Mouse (Mus musculus) liver, adult (tissue): ENCODE results near the gene Tshr.

Experiments
- GATA4 ChIP-seq: IDR thresholded peaks from 2 replicates; pipeline ENCODE4 v1.6.1; 2014; ENCODE audit warnings: mild to moderate bottlenecking, low read length; ENCODE audit not compliant: insufficient replicate concordance

The Tshr gene

DNA sequence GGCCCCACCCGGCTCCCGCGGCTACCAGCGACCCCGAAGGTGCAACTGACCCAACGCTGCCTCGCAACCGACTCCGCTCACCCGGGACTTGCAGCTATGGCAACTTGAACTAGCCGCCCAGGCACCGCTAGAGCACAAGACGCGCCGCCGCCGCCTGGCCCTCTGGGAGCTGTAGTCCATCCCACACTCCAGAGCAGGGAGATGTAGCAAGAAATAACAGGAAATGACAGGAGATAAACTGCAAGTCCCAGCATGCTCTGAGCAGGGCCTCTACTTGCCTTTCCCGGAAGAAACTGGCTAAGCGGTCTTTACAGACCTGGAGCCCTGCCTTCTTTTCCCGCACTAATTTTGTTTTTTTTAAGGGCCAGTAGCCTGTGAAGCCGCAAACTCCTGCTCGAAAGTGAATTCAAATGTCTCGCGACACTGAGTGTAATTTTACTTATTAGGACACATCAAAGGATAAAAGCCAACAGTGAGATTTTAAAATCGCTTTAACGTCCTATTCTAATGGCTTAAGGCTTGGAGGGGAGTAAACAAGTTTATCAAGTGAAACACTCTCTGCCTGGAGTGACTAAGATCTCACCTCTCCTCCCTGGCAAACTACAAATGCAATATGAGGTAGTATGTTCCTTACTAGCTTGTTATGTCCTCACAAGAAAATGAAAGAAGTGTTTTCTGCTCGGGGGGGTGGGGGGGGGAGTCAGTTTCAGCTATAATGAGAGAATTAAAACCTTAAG is at the start of gene Tshr, which contains the start of gene Cep128:
Tshr (plus strand) TSS at position 283 of the 737 bp plus-strand sequence.
Cep128 (minus strand) TSS at position 129 of the 737 bp plus-strand sequence.
- TF ChIP-seq GATA4, result no peak

GRCm38 (mm10) chr12:91353783-91354182 is 30.6 kb upstream of the Tshr start:
- TF ChIP-seq GATA4, result no peak

DNA sequence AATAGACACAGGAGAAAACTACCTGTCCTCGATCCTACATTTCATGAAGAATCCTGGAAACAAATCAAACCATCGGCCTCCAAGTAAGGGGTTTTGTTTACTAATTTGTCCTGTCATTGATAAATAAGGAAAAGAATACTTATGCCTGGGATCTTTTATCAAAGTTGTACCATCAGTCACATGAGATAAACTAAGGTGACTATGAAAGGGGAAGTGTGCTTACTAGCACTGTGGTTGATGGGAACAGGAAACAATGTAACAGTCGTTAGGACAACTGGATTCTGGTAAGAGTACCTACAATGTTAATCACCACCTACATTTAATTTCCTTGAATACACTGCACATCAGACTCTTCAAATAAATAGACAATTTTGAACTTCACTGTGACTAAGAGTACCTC is 15.2 kb upstream of the Tshr start:
- no peak for TF ChIP-seq GATA4

DNA sequence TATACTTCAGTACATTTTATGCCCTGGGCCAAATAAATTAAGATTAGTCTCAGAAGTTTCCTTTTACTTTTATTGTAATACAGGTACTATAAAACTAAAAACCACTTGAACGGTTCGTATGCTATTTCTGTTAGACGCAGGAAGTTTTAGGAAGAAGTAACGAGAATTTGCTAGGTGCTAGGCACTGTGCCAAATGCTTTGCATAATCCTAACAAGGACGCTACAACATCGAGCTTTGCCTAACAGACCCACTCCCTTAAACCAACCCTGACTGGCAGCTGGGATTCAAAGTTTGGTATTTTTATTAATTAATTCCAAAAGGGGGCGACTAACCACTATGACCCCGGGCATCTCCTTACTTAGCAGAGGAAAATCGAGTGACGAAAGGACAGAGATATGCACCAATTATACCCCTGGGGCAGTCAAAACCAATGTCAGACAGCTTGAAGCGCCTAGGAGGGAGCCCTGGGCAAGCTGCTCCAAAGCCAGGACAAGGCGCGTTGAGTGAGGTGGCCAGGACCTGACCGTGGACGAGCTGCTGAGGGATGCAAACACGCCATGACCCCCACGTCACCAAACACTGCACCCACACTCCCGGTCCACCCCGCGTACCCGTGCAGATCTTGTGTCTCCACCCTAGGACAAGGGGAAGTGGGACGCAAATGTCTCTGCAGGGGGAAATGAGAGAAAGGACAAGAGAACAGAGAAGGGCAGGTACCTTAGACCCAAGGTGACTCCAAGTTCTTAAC is 673 bp upstream of the Tshr start:
- TF ChIP-seq GATA4, result no peak

DNA sequence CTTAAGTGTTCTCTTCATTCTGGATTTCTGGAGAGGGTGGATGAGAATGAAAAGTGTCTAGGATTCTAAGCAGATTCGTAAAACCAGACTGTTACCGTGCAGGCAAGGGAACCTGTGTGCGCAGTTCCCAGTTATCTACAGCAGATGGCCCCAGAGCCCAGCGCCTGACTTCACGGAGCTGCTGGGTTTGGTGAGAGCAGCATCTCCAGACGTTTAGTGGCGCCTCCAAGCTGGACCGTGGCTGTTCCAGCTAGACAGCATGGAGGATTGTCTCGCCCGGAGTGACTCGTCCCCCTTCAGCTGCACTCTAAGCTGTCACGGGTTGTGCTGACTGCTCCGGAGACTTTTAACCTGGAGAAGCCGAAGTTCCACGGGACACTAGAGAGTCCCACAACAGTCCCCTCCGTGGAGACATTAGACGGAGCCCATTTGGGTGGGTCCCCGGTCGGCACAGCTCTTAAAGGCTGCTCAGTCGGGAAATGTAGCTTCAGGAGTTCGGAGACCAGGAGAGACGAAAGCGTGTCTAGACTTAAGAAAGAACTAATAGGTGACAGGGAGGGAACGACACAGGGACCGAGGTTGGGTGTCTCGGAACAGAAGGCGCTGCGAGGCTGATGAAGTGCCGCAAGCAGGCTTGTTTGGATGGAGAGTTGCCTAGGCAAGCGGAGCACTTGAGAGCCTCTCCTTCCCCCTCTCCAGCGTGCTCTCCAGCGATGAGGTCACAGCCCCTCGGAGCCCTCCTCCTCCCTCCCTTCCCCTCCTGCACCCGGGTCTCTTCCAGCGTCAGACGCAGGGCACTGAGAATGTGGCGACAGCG is 16.1 kb downstream of the Tshr start:
- TF ChIP-seq GATA4, result no peak

DNA sequence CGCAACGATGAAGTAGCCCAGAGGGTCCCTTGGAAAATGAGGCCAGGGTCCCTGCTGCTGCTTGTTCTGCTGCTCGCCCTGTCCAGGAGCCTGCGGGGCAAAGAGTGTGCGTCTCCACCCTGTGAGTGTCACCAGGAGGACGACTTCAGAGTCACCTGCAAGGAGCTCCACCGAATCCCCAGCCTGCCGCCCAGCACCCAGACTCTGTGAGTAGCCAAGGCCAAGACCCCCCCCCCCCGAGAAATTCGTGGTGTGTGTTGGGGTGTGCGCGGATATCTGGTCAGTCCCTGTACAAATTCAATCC is 16.6 kb downstream of the Tshr start:
- no peak for TF ChIP-seq GATA4

DNA sequence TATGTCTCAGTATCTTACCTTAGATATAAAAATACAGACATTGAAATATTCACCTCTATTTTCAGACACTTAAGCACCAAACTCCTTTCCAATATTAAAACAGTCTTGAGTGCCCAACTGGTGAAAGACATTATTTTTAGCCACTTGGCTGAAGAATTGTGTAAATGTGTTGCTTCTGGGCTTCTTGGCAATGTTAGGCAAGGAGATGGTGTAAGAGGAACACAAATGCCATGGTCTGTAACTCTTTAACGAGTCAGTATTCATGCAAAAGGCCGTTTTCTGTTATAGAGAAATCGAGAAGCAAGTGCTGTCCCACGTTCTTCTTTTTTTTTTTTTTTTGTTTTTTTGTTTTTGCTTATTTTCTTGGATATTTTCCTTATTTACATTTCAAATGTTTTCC is 25.9 kb downstream of the Tshr start:
- TF ChIP-seq GATA4, result no peak

GRCm38 (mm10) chr12:91412461-91413182 is 28.3 kb downstream of the Tshr start:
- no peak for TF ChIP-seq GATA4

DNA sequence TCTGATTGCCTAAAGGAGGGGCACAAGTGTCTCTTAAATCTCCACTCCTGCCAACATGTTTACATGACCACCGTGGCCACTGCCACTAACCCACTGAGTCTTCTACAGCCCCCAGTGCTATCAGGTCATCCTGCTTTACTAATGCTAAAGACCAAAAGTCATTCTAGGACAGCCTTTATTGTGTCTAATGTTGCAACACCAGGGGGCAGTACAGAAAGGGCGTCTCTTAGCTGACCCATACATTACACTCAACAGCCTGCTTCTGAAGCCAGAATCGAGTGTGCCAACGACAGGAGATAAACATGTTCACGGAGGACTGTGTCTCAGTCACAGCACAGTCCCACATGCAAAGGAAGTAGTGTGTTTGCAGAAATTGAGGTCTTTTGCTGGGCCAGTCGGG is 30.7 kb downstream of the Tshr start:
- no peak for TF ChIP-seq GATA4

- TF ChIP-seq GATA4, result no peak
Observed at GRCm38 (mm10) chr12:91416828-91417227, 32.5 kb downstream of the Tshr start.

GRCm38 (mm10) chr12:91418791-91419190 is 34.4 kb downstream of the Tshr start:
- no peak for TF ChIP-seq GATA4

DNA sequence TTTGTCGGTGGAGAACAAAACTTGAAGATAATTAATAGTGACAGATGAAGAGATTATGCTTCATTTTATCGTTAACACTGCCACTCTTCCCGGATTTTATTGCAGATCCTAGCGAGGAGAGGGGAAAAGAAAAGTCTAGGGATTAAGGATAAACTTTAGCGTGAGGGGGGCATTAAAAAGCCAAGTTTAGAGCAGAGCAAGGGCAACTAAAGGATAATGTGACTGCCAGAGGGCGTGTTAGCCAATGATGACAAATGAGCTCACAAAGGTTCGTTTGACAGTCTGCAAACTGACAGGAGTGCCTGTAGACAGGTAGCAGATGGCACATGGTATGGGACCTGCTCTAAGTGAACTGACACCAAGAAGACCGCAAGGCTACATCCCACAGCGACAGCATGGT is 36.9 kb downstream of the Tshr start:
- TF ChIP-seq GATA4, result no peak

GRCm38 (mm10) chr12:91423125-91423820 is 38.9 kb downstream of the Tshr start:
- no peak for TF ChIP-seq GATA4

GRCm38 (mm10) chr12:91426499-91426898 is 42.1 kb downstream of the Tshr start:
- no peak for TF ChIP-seq GATA4

GRCm38 (mm10) chr12:91427129-91427528 is 42.8 kb downstream of the Tshr start:
- TF ChIP-seq GATA4, result no peak

- TF ChIP-seq GATA4, result no peak
Observed at GRCm38 (mm10) chr12:91482195-91482733, 97.9 kb downstream of the Tshr start.
